Mouse (Mus musculus): ENCODE measurements around the gene Rps19. TPM values are rescaled to one million over a fixed set of nuclear protein-coding genes. Genes with fewer than 3 reads are reported as not detected.
"Not testable (repeated sequence)": the region's sequence is repeated elsewhere in the genome, so short reads cannot be mapped to it uniquely, and the experiment has no call there.

The Rps19 gene
- total RNA-seq (2022) = 100 to 1,000 TPM; 518 to 648 (median 579) TPM

- peak; percentile 98 to 99 for DNase-seq (ENCODE audit: low spot score in 2 of 2)
Observed at GRCm38 (mm10) chr7:24883896-24884692, at the start of gene Rps19. Gene Rps19, plus strand, starts transcription at chr7:24884371.

GRCm38 (mm10) chr7:24838732-24839409, 45.3 kb upstream of the Rps19 start:
- DNase-seq (ENCODE audit: low spot score in 2 of 2) = not testable (repeated sequence)

- no peak for DNase-seq (ENCODE audit: low spot score in 2 of 2)
Observed at GRCm38 (mm10) chr7:24839410-24839808, 44.8 kb upstream of the Rps19 start.

- no peak for DNase-seq (ENCODE audit: low spot score in 2 of 2)
Observed at GRCm38 (mm10) chr7:24840331-24840730, 43.8 kb upstream of the Rps19 start.

- no peak for DNase-seq (ENCODE audit: low spot score in 2 of 2)
Observed at GRCm38 (mm10) chr7:24841009-24841408, 43.2 kb upstream of the Rps19 start.

GRCm38 (mm10) chr7:24844144-24844543, 40.0 kb upstream of the Rps19 start:
- no peak for DNase-seq (ENCODE audit: low spot score in 2 of 2)

GRCm38 (mm10) chr7:24845181-24845580, 39.0 kb upstream of the Rps19 start:
- no peak for DNase-seq (ENCODE audit: low spot score in 2 of 2)

- DNase-seq (ENCODE audit: low spot score in 2 of 2) = no peak
Observed at GRCm38 (mm10) chr7:24845713-24846112, 38.5 kb upstream of the Rps19 start.

- not testable (repeated sequence) for DNase-seq (ENCODE audit: low spot score in 2 of 2)
Observed at GRCm38 (mm10) chr7:24846576-24846975, 37.6 kb upstream of the Rps19 start.

- peak; percentile 12 to 21 for DNase-seq (ENCODE audit: low spot score in 2 of 2)
Observed at GRCm38 (mm10) chr7:24850162-24850561, 34.0 kb upstream of the Rps19 start.

- no peak for DNase-seq (ENCODE audit: low spot score in 2 of 2)
Observed at GRCm38 (mm10) chr7:24850899-24851303, 33.3 kb upstream of the Rps19 start.

GRCm38 (mm10) chr7:24851596-24852325, 32.4 kb upstream of the Rps19 start:
- no peak for DNase-seq (ENCODE audit: low spot score in 2 of 2)

GRCm38 (mm10) chr7:24852557-24853232, 31.5 kb upstream of the Rps19 start:
- no peak for DNase-seq (ENCODE audit: low spot score in 2 of 2)

- DNase-seq (ENCODE audit: low spot score in 2 of 2) = no peak
Observed at GRCm38 (mm10) chr7:24853233-24853563, 31.0 kb upstream of the Rps19 start.

GRCm38 (mm10) chr7:24853695-24854094, 30.5 kb upstream of the Rps19 start:
- DNase-seq (ENCODE audit: low spot score in 2 of 2) = no peak

- no peak for DNase-seq (ENCODE audit: low spot score in 2 of 2)
Observed at GRCm38 (mm10) chr7:24856460-24857120, 27.6 kb upstream of the Rps19 start.

- DNase-seq (ENCODE audit: low spot score in 2 of 2) = no peak
Observed at GRCm38 (mm10) chr7:24859234-24859633, 24.9 kb upstream of the Rps19 start.

- no peak for DNase-seq (ENCODE audit: low spot score in 2 of 2)
Observed at GRCm38 (mm10) chr7:24861913-24862312, 22.3 kb upstream of the Rps19 start, which contains the start of gene Gm9844. Gene Gm9844, plus strand, starts transcription at chr7:24862213.

GRCm38 (mm10) chr7:24862853-24863252, 21.3 kb upstream of the Rps19 start:
- DNase-seq (ENCODE audit: low spot score in 2 of 2) = no peak

- DNase-seq (ENCODE audit: low spot score in 2 of 2) = no peak
Observed at GRCm38 (mm10) chr7:24864156-24864555, 20.0 kb upstream of the Rps19 start.

GRCm38 (mm10) chr7:24869080-24869479, 15.1 kb upstream of the Rps19 start:
- no peak for DNase-seq (ENCODE audit: low spot score in 2 of 2)
